Mouse (Mus musculus) forebrain, embryonic 11.5 days (tissue): Measurements from ENCODE around the gene P2ry2. TPM values are rescaled to one million over a fixed set of nuclear protein-coding genes. Genes with fewer than 3 reads are reported as not detected.

Source experiments
- ATAC-seq: fragments of 200-750 bp; cut with Nextera tagmentation; replicated peaks from 2 replicates; pipeline ENCODE4 v1.8.0; 2017; ENCODE audit warnings: moderate TSS enrichment; ENCODE audit not compliant: low FRiP score
- DNase-seq: peaks from one replicate; pipeline ENCODE4 v3.0.0-alpha.2; 2017; ENCODE audit warnings: low spot score
- H3K27ac ChIP-seq: fragments of 300-500 bp; sonication (generic); 2 replicates; pipeline ENCODE4 v1.5.1; 2014; ENCODE audit warnings: low read depth, low read length
- H3K27me3 ChIP-seq: fragments of 300-500 bp; sonication (generic); 2 replicates; pipeline ENCODE4 v1.6.1; 2014; ENCODE audit warnings: mild to moderate bottlenecking, low read length, mixed read lengths; ENCODE audit not compliant: control insufficient read depth, insufficient read depth
- H3K36me3 ChIP-seq: fragments of 300-500 bp; sonication (generic); 2 replicates; pipeline ENCODE4 v1.6.1; 2014; ENCODE audit warnings: mild to moderate bottlenecking, low read length, moderate library complexity, mixed read lengths; ENCODE audit not compliant: control insufficient read depth, insufficient read depth
- H3K4me1 ChIP-seq: fragments of 300-500 bp; sonication (generic); replicated peaks from 2 replicates; pipeline ENCODE4 v1.6.1; 2014; ENCODE audit warnings: low read length, mixed read lengths; ENCODE audit not compliant: control insufficient read depth, insufficient read depth
- H3K4me2 ChIP-seq: fragments of 300-500 bp; sonication (generic); 2 replicates; pipeline ENCODE4 v1.6.1; 2014; ENCODE audit warnings: low read depth, mild to moderate bottlenecking, low read length, moderate library complexity, mixed read lengths; ENCODE audit not compliant: severe bottlenecking
- H3K4me3 ChIP-seq: fragments of 300-500 bp; sonication (generic); 2 replicates; pipeline ENCODE4 v1.5.1; 2014; ENCODE audit warnings: low read depth, low read length
- H3K9ac ChIP-seq: fragments of 300-500 bp; sonication (generic); 2 replicates; pipeline ENCODE4 v1.6.1; 2014; ENCODE audit warnings: low read length
- H3K9me3 ChIP-seq: fragments of 300-500 bp; sonication (generic); 2 replicates; pipeline ENCODE4 v1.6.1; 2016; ENCODE audit warnings: low read length, mixed read lengths; ENCODE audit not compliant: control insufficient read depth
- WGBS: fragments of 180-500 bp; shearing (Covaris S2); extraction: QIAGEN DNeasy Blood & Tissue Kit; methylation state at CpG from one replicate; pipeline ENCODE4 v1.1.7; 2014; 5-methylcytosine and 5-hydroxymethylcytosine counted together
- polyA plus RNA-seq: library from polyadenylated mRNA; unstranded; fragments of >200 nt; fragmentation: Nextera tagmentation; extraction: Ambion mirVana; gene quantifications from 2 replicates; pipeline ENCODE4 v1.2.1, GENCODE M21; 2014

Gene P2ry2
- polyA plus RNA-seq, 1 experiment from 2014 or later, result 0.23 TPM

DNA sequence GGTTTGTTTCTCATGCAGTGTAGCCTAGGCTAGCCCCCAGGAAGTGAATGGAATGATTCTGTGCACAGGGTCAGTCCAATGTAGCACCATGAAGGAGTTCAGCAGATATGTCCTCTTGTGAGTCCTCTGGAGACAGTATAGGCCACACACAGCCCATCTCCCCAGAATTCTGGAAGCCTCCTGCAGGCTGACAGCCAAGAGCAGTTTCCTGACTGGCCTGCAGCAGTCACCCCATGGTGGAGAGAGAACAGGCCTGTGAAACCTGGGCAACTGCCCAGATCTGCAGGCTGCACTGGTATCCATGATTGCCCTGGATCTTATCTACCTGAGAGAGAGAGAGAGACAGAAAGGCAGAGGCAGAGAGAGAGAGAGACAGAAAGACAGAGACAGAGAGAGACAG is 18.1 kb upstream of the P2ry2 start:
- H3K4me1 ChIP-seq, result no peaks in the 10 kb centered on the region
- no peak overlapping the region for H3K4me3 ChIP-seq
- no peaks in the 10 kb centered on the region for H3K9me3 ChIP-seq
- no peak overlapping the region for H3K9ac ChIP-seq
- DNase-seq, result no peak
- no peak for ATAC-seq
- H3K27ac ChIP-seq, result no peak overlapping the region
- no peaks in the 10 kb centered on the region for H3K27me3 ChIP-seq
- no peaks in the 10 kb centered on the region for H3K36me3 ChIP-seq
- no peak overlapping the region for H3K4me2 ChIP-seq

GRCm38 (mm10) chr7:101029446-101029845 is 16.8 kb upstream of the P2ry2 start:
- Histone ChIP-seq H3K36me3 (no peaks in the 10 kb centered on the region), H3K27me3 (no peaks in the 10 kb centered on the region), H3K27ac (no peak overlapping the region), H3K4me1 (no peaks in the 10 kb centered on the region), H3K9me3 (no peaks in the 10 kb centered on the region), H3K9ac (no peak overlapping the region), H3K4me3 (no peak overlapping the region), H3K4me2 (no peak overlapping the region)
- ATAC-seq (no peak), DNase-seq (no peak)
- WGBS, result 82% methylated on average over 6 of the region's 6 CpGs

DNA sequence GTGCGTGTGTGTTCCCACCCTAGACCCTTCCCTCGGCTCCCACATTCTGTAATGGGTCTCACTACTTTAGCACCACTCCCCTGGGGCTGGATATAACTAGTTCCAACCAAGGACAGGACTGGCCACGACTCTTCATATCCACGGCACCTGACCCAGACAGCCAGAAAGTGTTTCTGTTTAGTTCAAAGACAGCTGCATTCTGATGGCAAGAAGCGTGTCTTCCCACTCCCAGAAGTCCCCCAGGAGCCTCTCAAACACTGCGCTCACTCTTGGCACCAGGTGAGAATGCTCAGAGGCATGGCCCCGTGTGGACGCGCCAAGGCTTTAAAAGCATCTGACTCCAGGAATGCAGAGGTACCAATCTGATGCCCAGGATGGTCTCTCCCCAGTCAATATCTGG is 16.3 kb upstream of the P2ry2 start:
- DNase-seq, result no peak
- Histone ChIP-seq H3K27me3 (no peaks in the 10 kb centered on the region), H3K4me1 (no peaks in the 10 kb centered on the region), H3K4me2 (no peak overlapping the region), H3K9ac (no peak overlapping the region), H3K4me3 (no peak overlapping the region), H3K27ac (no peak overlapping the region), H3K9me3 (no peaks in the 10 kb centered on the region), H3K36me3 (no peaks in the 10 kb centered on the region)
- 94% methylated on average over 9 of the region's 9 CpGs for WGBS
- ATAC-seq, result no peak

DNA sequence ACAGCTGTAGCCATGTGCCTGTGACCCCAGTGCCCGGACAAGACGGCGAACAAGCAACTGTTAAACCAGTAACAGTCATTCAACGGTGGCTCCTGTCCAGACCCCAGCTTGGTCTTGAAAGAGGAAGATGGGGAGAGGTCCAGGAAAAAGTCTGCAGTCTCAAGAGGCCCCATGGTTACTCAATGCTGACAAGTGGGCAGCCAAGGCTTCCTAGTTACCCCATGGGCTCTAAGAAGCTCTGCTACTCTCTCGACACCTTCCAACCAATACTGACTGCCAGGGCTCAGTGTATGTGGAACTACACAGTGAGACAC is 15.7 kb upstream of the P2ry2 start:
- no peak for ATAC-seq
- 92% methylated on average over 5 of the region's 5 CpGs for WGBS
- Histone ChIP-seq H3K4me2 (no peak overlapping the region), H3K4me3 (no peak overlapping the region), H3K9me3 (no peaks in the 10 kb centered on the region), H3K27ac (no peak overlapping the region), H3K9ac (no peak overlapping the region), H3K27me3 (no peaks in the 10 kb centered on the region), H3K4me1 (no peaks in the 10 kb centered on the region), H3K36me3 (no peaks in the 10 kb centered on the region)
- DNase-seq, result no peak

- no peak for DNase-seq
- H3K4me3 ChIP-seq, result no peak overlapping the region
- no peaks in the 10 kb centered on the region for H3K4me1 ChIP-seq
- no peak overlapping the region for H3K4me2 ChIP-seq
- no peak for ATAC-seq
- 92% methylated on average over 10 of the region's 10 CpGs for whole genome bisulfite sequencing
- no peaks in the 10 kb centered on the region for H3K36me3 ChIP-seq
- no peaks in the 10 kb centered on the region for H3K27me3 ChIP-seq
- H3K27ac ChIP-seq, result no peak overlapping the region
- H3K9me3 ChIP-seq, result no peaks in the 10 kb centered on the region
- no peak overlapping the region for H3K9ac ChIP-seq
These were observed 15.2 kb upstream of the P2ry2 start for GRCm38 (mm10) chr7:101027623-101028443.

DNA sequence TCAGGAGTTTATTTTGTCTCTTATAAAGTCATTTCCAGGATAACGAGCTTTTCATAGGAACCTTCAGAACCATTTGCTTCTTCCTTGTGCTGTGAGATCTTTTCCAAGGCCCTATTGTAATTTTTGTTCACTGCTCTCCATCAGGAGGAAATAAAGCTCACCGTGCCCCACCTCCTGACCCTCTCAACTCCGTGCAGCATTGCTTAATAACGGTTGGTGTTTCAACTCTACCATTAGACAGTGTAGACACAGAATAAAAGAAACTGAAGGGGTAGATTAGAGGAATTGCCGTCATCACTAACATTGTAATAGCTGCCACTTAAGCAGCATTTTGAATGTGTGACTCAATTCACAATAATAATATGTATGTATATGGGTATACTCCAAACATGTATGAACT is 14.2 kb upstream of the P2ry2 start:
- Histone ChIP-seq H3K27ac (no peak overlapping the region), H3K9me3 (no peaks in the 10 kb centered on the region), H3K4me1 (no peaks in the 10 kb centered on the region), H3K36me3 (no peaks in the 10 kb centered on the region), H3K9ac (no peak overlapping the region), H3K27me3 (no peaks in the 10 kb centered on the region), H3K4me3 (no peak overlapping the region), H3K4me2 (no peak overlapping the region)
- DNase-seq (no peak), ATAC-seq (no peak)
- 55% methylated on average over 5 of the region's 5 CpGs for WGBS

GRCm38 (mm10) chr7:101017492-101017891 is 4.8 kb upstream of the P2ry2 start:
- peaks cover 11% of the 10 kb centered on the region for H3K27me3 ChIP-seq
- WGBS, result 63% methylated on average over 6 of the region's 6 CpGs
- H3K4me3 ChIP-seq, result no peak overlapping the region
- ATAC-seq (no peak), DNase-seq (no peak)
- no peaks in the 10 kb centered on the region for H3K36me3 ChIP-seq
- H3K9ac ChIP-seq, result no peak overlapping the region
- H3K4me2 ChIP-seq, result no peak overlapping the region
- no peaks in the 10 kb centered on the region for H3K9me3 ChIP-seq
- H3K27ac ChIP-seq, result no peak overlapping the region
- no peaks in the 10 kb centered on the region for H3K4me1 ChIP-seq

DNA sequence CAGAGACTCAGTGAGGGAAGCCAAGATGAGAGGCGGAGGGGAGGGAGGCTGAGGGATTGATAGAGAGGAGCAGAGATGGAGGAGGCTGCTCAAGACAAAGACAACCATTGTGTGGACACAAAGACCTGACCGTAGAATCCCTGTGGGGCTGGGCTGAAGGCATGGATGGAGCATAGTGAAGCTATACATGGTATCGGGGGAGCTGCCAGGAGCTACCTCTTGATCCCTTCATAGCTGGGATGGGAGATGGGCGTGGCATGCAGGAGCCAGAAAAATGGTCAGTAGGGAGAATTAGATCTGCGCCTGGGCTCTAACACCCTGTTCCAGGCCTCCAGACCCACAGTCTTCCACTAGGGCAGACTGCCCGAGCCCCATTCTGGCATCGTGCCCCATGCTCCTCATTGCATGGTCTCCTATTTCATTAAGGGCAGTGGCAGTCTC is 4.4 kb upstream of the P2ry2 start:
- no peaks in the 10 kb centered on the region for H3K36me3 ChIP-seq
- DNase-seq (no peak), ATAC-seq (no peak)
- H3K9ac ChIP-seq, result no peak overlapping the region
- H3K27ac ChIP-seq, result no peak overlapping the region
- WGBS, result 65% methylated on average over 7 of the region's 7 CpGs
- no peaks in the 10 kb centered on the region for H3K9me3 ChIP-seq
- no peaks in the 10 kb centered on the region; the same call in 1 of the 2 replicates for H3K4me1 ChIP-seq
- H3K4me2 ChIP-seq, result no peak overlapping the region
- H3K4me3 ChIP-seq, result no peak overlapping the region
- peaks cover 16% of the 10 kb centered on the region for H3K27me3 ChIP-seq

DNA sequence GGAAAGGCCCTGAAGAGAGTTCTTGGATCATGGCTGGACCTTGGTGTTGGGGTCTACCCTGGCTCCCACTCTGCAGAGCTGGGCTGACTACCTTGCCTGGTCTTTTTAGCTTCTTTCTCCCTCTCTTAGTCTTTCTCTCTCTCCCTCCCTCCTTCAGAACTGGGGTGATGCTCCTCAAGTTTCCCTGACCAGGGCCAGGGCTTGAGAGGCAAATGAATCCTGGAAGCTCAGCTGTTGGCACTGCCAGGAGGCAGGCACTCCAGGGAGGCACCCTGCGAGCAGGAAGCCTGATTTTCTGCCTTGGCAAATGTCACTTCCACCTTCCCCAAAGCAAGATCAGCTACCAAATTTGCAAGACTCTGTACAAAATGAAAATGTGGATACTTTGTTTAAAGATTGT is 2.3 kb upstream of the P2ry2 start:
- H3K4me2 ChIP-seq, result no peak overlapping the region
- H3K4me3 ChIP-seq, result no peak overlapping the region
- H3K9me3 ChIP-seq, result no peaks in the 10 kb centered on the region
- no peak overlapping the region for H3K27ac ChIP-seq
- WGBS, result 72% methylated on average over 1 of the region's 1 CpGs
- ATAC-seq (no peak), DNase-seq (no peak)
- H3K4me1 ChIP-seq, result peaks cover 3% of the 10 kb centered on the region; the same call in 1 of the 2 replicates
- peaks cover 35% of the 10 kb centered on the region for H3K27me3 ChIP-seq
- no peaks in the 10 kb centered on the region for H3K36me3 ChIP-seq
- no peak overlapping the region for H3K9ac ChIP-seq
